Mouse (Mus musculus) limb, embryonic 11.5 days (tissue): ENCODE measurements at regions not wholly inside any gene's neighbourhood (a gene's known extent, or its start where the extent isn't known, plus 50 kb on each side); places are given as distances from the start of the nearest gene placed in this dataset.

Experiments
- ATAC-seq: fragments of 200-750 bp; cut with Nextera tagmentation; 2 replicates; pipeline ENCODE4 v1.8.0; 2017; ENCODE audit warnings: low read depth; ENCODE audit not compliant: insufficient number of reproducible peaks, low FRiP score, low TSS enrichment
- DNase-seq: peaks from one replicate; pipeline ENCODE4 v3.0.0-alpha.2; 2015; ENCODE audit warnings: low spot score
- H3K27ac ChIP-seq: fragments of 300-500 bp; sonication (generic); replicated peaks from 2 replicates; pipeline ENCODE4 v1.5.1; 2014; ENCODE audit warnings: low read depth, mild to moderate bottlenecking, low read length
- H3K27me3 ChIP-seq: fragments of 300-500 bp; sonication (generic); 2 replicates; pipeline ENCODE4 v1.6.1; 2014; ENCODE audit warnings: mild to moderate bottlenecking, low read length, mixed read lengths; ENCODE audit not compliant: control insufficient read depth, insufficient read depth
- H3K36me3 ChIP-seq: fragments of 300-500 bp; sonication (generic); 2 replicates; pipeline ENCODE4 v1.6.1; 2014; ENCODE audit warnings: mild to moderate bottlenecking, low read length, moderate library complexity, mixed read lengths; ENCODE audit not compliant: control insufficient read depth, insufficient read depth
- H3K4me1 ChIP-seq: fragments of 300-500 bp; sonication (generic); 2 replicates; pipeline ENCODE4 v1.6.1; 2014; ENCODE audit warnings: low read length, mixed read lengths; ENCODE audit not compliant: control insufficient read depth, insufficient read depth
- H3K4me2 ChIP-seq: fragments of 300-500 bp; sonication (generic); 2 replicates; pipeline ENCODE4 v1.6.1; 2014; ENCODE audit warnings: low read depth, mild to moderate bottlenecking, moderate library complexity; ENCODE audit not compliant: severe bottlenecking
- H3K4me3 ChIP-seq: fragments of 300-500 bp; sonication (generic); 2 replicates; pipeline ENCODE4 v1.5.1; 2014; ENCODE audit warnings: low read depth, low read length
- H3K9ac ChIP-seq: fragments of 300-500 bp; sonication (generic); 2 replicates; pipeline ENCODE4 v1.6.1; 2014; ENCODE audit warnings: mild to moderate bottlenecking, low read length
- H3K9me3 ChIP-seq: fragments of 300-500 bp; sonication (generic); 2 replicates; pipeline ENCODE4 v1.6.1; 2016; ENCODE audit warnings: low read length; ENCODE audit not compliant: control insufficient read depth
- WGBS: fragments of 180-500 bp; shearing (Covaris S2); extraction: QIAGEN DNeasy Blood & Tissue Kit; methylation state at CpG from one replicate; pipeline ENCODE4 v1.1.7; 2014; 5-methylcytosine and 5-hydroxymethylcytosine counted together

- Histone ChIP-seq H3K4me3 (no peak overlapping the region), H3K4me2 (no peak overlapping the region), H3K9ac (no peak overlapping the region), H3K27me3 (no peaks in the 10 kb centered on the region), H3K36me3 (no peaks in the 10 kb centered on the region), H3K4me1 (no peaks in the 10 kb centered on the region), H3K27ac (no peak overlapping the region), H3K9me3 (no peaks in the 10 kb centered on the region)
- ATAC-seq, result no peak
- DNase-seq, result no peak
- WGBS, result 96% methylated on average over 2 of the region's 2 CpGs
Observed at GRCm38 (mm10) chr13:115986282-115986681, 323.2 kb downstream of the Isl1 start.

- Histone ChIP-seq H3K36me3 (no peaks in the 10 kb centered on the region), H3K4me1 (no peaks in the 10 kb centered on the region), H3K27ac (no peak overlapping the region), H3K4me2 (no peak overlapping the region), H3K9ac (no peak overlapping the region), H3K4me3 (no peak overlapping the region), H3K27me3 (no peaks in the 10 kb centered on the region), H3K9me3 (no peaks in the 10 kb centered on the region)
- ATAC-seq, result no peak
- WGBS, result 93% methylated on average over 3 of the region's 3 CpGs
- DNase-seq, result no peak
Observed at GRCm38 (mm10) chr13:115985715-115986114, 323.8 kb downstream of the Isl1 start.

- Histone ChIP-seq H3K4me2 (no peak overlapping the region), H3K27ac (no peak overlapping the region), H3K9me3 (no peaks in the 10 kb centered on the region), H3K27me3 (no peaks in the 10 kb centered on the region), H3K9ac (no peak overlapping the region), H3K4me3 (no peak overlapping the region), H3K4me1 (no peaks in the 10 kb centered on the region), H3K36me3 (no peaks in the 10 kb centered on the region)
- WGBS, result 37% methylated on average over 3 of the region's 3 CpGs
- DNase-seq (no peak), ATAC-seq (no peak)
Observed at GRCm38 (mm10) chr13:115977890-115978203, 331.6 kb downstream of the Isl1 start.

- ATAC-seq, result no peak
Observed at GRCm38 (mm10) chr13:115977118-115977889, 332.2 kb downstream of the Isl1 start.

More at GRCm38 (mm10) chr13:115977118-115977889, 332.2 kb downstream of the Isl1 start:
- no peak overlapping the region for H3K27ac ChIP-seq
- no peak for DNase-seq
- no peak overlapping the region for H3K4me2 ChIP-seq
- WGBS, result 55% methylated on average over 7 of the region's 7 CpGs
- no peaks in the 10 kb centered on the region for H3K9me3 ChIP-seq
- no peak overlapping the region for H3K9ac ChIP-seq
- no peaks in the 10 kb centered on the region for H3K4me1 ChIP-seq
- no peaks in the 10 kb centered on the region for H3K36me3 ChIP-seq
- no peak overlapping the region for H3K4me3 ChIP-seq
- no peaks in the 10 kb centered on the region for H3K27me3 ChIP-seq
